Mouse (Mus musculus): Measurements from ENCODE around the gene Dnajc10. TPM values are rescaled to one million over a fixed set of nuclear protein-coding genes. Genes with fewer than 3 reads are reported as not detected.

The Dnajc10 gene
- total and polyA plus RNA-seq, 3 experiments: 34.4 to 57.3 (median 40.0) TPM

DNA sequence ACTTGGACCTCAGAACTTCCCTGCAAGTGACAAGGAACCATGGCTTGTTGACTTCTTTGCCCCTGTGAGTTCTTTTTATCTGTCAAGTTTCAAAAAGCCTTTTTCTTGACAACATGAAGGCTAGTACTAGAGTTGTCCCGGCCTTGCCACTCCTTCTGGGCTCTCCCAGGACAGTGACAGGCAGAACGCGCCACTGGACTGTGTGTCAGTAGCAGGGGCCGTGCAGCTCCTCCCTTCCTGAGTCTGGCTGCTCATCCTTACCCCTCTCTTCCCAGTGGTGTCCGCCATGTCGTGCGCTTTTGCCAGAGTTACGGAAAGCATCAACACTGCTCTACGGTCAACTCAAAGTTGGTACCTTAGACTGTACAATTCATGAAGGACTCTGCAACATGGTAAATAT lies 25.3 kb downstream of the Dnajc10 start:
- no peak for DNase-seq

DNA sequence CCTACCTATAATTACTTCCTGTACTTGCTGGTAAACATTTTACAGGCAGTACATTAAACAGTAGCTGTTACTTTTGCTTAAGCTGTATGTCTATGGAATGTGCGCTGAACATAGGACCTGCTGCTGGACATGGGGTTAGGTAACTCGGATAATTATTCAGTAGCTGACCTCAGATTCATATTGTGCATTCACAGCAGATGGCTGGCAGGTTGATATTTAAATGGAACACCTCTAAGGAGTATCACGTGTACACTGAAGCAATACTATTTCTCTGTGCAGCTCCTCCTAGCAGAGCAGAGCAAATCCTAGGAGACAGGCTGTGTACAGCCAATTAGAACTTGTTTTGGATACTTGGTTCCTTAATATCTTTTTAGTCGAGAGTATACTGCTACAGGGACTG lies 39.3 kb downstream of the Dnajc10 start:
- no peak for DNase-seq

DNA sequence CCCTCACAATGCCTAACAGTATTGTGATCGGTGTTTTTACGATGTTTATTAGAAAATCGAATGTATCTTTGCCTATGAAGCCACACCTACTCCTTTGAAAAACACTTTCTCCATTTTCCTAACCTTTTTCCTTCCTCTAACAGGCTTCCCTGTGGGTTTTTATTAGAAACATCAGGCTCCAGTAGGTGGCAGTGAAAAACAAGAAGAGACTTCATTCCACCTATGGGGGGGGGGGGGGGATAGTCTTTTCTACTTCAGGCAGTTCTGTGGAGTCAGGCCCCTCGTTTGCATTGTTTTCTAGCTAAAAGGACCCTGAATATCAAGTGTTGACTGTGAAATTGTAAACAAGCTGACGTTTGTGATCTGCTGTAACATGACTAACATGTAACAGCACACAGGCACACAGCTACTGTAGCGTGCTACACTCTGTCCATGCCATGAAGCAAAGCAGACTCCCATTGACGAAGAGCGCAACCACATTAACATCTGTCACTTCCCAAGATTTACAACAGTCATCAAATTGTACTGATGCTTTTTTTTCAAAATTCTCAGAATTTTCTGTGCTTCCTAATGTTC lies 41.5 kb downstream of the Dnajc10 start:
- DNase-seq: peak; percentile 10

DNA sequence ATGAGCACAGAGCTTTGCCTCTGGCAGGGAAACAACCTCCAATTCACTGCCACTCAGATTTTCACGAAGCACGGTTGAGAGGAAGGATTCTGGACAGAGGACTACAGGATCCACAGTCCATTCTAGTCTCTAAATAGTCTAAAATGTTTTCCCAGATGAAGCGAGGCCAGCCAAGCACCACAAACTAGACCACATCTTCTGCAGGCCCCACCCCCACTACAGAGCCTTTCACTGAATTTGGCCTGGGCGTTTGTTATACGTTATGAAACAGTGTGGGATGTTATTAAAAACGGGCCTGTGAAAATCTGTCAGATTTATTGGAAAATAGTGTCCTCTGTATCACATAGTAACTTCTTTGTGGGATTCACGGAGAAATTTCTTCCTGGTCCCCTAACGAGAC lies 56.2 kb downstream of the Dnajc10 start:
- DNase-seq: no peak

DNA sequence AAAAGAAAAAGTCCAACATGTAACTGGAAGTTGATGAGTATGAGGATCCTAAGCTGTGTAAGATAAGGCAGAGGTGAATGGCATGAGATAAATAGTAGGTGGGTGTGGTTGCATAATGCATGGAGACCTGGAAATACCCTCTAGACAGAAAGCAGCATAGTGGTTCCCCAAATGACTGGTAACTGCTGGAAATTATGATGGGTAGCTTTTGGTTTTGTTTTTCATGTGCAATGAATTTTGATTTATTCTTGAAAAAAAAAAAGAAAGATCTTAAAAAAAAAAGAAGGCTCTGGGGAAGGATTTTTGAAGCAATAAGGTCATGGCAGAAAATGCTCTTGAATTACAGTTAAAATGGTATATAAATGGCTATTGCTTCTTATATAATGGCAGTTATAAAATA lies 59.6 kb downstream of the Dnajc10 start:
- no peak for DNase-seq

DNA sequence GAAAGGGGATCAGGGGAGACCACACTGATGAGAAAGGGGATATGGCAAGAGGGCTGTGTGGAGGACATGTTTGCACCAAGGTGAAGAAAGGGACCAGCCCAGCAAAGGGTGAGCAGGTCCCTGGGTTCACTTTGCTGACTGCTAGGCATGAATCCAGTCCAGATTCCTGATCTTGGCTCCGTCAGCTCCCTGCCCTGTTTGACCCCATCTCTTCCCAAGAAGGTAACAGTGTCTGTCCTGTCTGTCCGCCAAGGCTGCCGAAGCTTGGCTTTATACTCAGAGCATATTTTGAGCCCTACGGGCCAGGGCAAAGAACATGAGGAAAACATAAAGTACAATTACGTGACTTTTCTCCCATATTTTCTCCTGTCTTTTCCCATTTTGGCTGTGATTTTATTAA lies 64.6 kb downstream of the Dnajc10 start:
- no peak for DNase-seq

DNA sequence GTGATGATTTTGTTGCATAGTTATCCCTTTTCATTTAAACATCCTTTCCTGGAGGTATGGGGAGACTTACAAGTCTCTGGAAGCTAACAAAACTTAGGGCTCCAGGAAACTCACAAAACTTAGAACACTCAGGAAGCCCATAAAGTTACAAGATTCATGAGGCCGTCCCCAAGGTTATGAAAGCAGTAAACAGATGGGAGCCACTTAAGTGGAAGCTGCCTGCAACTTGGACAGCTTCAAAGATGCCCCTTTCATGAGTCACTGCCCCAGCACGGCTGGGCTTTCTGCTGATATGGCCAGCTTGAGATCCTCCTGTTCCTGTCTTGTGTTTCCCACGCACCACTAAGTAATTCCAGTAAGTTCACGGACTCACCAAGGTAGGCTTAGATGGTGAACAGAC lies 69.2 kb downstream of the Dnajc10 start:
- peak; percentile 54 for DNase-seq

DNA sequence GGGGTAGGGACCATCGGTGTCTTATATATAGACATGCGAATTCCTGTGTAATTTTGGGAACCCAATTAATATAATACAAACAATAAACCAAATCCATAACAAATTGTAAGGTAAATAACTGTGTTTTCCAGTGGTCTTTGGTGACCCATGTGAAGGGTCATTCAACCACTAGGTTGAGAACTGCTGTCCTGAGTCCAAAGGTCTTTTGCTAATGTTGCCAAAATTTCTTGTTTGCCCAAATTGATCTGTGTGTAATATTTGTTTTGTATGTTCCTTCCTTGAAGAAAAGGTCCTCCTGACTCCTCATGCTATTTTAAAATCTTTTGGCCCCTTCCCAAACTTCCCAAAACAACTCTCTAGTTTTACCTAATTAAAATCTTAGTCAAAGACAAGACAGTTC lies 71.0 kb downstream of the Dnajc10 start:
- no peak for DNase-seq

DNA sequence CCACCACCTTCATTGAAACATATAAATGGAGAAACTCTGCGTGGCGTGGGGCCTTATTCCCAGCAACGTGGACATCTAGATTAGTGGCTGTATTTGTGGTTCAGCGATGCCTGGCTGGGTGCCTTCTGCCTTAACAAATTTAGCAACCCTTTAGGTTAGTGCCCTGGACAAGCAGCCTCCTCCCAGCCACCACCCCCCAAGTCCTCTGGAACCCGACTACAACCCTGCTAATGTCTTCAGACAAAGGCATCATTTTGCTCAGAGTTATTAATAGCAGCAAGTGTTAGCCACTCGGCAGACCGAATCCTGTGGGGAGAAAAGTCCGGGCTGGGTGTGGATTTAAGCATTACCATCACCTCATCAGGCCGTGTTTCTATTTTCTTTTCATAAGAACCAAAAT lies 72.4 kb downstream of the Dnajc10 start:
- DNase-seq: no peak

DNA sequence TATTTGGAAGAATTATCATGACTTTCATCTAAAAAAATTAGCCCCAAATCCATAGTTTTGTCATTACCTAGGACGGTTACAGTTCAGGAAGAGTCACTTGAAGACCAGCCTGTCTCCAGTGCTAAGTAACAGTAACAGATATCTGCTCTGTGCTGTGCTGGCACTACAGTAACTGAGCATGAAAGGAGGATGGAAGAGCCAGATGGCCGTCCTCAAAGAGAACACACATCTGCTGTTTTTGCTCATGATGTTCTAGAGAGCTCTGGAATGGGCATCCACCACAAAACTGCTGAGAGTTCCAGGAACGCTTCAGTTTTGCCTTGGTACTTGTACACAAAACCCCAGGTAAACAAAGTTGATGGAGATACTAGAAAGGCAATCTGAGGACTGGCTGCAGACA lies 73.1 kb downstream of the Dnajc10 start:
- no peak for DNase-seq

DNA sequence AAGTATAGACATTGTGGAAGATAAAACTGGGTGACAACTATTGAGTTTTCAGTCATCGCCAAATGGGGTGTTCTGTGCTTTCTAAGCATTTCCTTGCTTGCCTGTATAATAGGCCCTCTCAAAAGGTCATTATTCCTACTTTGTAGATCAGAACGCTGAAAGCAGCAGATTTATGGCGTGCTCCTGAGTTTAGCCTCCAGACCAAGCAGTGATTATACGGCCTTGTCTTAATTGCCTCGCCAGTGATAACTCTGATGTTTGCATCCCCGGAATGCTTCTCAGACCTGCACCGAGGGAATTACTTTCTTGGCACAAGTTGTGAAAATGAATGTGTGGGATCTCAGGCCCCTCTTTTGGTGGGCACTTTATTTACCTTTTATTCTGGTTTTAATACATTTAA lies 80.8 kb downstream of the Dnajc10 start:
- DNase-seq: peak; percentile 11

DNA sequence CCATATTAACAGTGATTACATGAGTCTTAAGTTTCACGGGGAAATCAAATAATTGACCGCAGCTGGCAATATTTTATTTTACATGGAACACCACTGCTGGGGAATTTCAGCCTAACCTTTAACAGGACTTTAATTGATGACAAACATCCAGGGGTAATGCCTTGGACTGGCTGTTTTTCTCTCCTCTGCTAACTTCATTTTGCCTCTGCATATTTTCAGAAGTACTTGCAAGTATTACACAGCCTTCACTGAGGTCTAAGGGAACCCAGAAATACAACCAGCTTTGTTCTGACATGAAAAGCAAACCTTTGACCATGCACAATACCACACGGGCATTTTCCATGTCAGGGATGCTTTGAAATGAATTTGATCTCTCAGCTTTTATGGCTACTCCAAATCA lies 81.6 kb downstream of the Dnajc10 start:
- DNase-seq: no peak

DNA sequence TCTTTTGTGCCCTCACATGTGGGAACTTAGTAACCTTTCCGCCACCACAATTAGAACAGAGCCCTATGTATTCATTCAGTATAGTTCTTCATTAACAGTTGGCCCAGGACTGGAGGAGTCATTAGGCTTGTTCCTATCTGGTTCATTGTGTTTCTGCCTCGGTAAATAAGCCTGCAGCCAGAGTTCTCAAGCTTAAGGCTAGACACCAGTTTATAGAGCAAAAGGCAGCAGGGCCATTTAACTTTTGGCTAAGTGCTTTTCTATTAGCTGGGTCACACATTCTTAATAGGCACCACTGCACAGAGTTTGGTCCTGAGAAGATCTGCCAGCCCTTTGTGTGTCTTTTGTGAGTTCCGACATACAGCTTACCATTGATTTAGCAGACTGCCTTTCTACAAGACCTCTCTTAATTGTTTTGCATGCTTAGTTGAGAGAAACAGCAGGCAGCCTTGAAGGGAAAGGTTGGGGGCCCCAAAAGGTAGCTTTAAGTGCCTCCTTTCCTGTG lies 83.4 kb downstream of the Dnajc10 start:
- no peak for DNase-seq

Other genes with a start within 250 kb of the Dnajc10 start
- gene Pde1a, start 186.0 kb upstream of the Dnajc10 start, total RNA-seq (2021): 10 to 100 TPM; 10.3 to 18.8 TPM
- gene Pde1a, start 186.0 kb upstream of the Dnajc10 start, polyA plus RNA-seq (2012; rRNA removed): 2.3 and 2.6 TPM in 2 replicates
- not detected for gene Prdx6b, start 23.0 kb upstream of the Dnajc10 start, total RNA-seq (2021)
- not detected in 2 replicates for gene Prdx6b, start 23.0 kb upstream of the Dnajc10 start, polyA plus RNA-seq (2012; rRNA removed)
- gene Frzb, start 132.2 kb downstream of the Dnajc10 start, total RNA-seq (2021): 100 to 1,000 TPM in 1 of 2 experiments, 1 to 10 TPM in 1; 5.5 to 245 TPM
- gene Frzb, start 132.2 kb downstream of the Dnajc10 start, polyA plus RNA-seq (2012; rRNA removed): 248 and 437 TPM in 2 replicates

Data from adrenal gland, adult 2 months (tissue).